Mouse (Mus musculus) C2C12 (cell line): ENCODE measurements around the gene Sco2.

Experiments
- CTCF ChIP-seq: IDR thresholded peaks from one replicate; pipeline ENCODE4 v1.5.1; 2011; ENCODE audit not compliant: control insufficient read depth, insufficient read depth, insufficient read length
- FOSL1 ChIP-seq: IDR thresholded peaks from one replicate; pipeline ENCODE4 v1.8.0; 2011; ENCODE audit warnings: mild to moderate bottlenecking, low read length; ENCODE audit not compliant: poor library complexity, insufficient read depth, severe bottlenecking
- MYOD1 ChIP-seq: IDR thresholded peaks from one replicate; pipeline ENCODE4 v1.6.1; 2011; ENCODE audit warnings: low read depth; ENCODE audit not compliant: control insufficient read depth, insufficient read length
- MYOG ChIP-seq: IDR thresholded peaks from one replicate; pipeline ENCODE4 v1.6.1; 2011; ENCODE audit not compliant: control insufficient read depth, insufficient read length; ENCODE audit errors: extremely low read depth
- USF1 ChIP-seq: IDR thresholded peaks from one replicate; pipeline ENCODE4 v1.6.1; 2011; ENCODE audit warnings: low read depth, mild to moderate bottlenecking, control low read depth, moderate library complexity

- TF ChIP-seq CTCF (no peak), MYOD1 (no peak), USF1 (no peak), MYOG (no peak), FOSL1 (no peak)
Observed at GRCm38 (mm10) chr15:89377938-89378828, 4.5 kb upstream of the Sco2 start.
